Mouse (Mus musculus): Measurements from ENCODE around the gene Arhgef17.

DNA sequence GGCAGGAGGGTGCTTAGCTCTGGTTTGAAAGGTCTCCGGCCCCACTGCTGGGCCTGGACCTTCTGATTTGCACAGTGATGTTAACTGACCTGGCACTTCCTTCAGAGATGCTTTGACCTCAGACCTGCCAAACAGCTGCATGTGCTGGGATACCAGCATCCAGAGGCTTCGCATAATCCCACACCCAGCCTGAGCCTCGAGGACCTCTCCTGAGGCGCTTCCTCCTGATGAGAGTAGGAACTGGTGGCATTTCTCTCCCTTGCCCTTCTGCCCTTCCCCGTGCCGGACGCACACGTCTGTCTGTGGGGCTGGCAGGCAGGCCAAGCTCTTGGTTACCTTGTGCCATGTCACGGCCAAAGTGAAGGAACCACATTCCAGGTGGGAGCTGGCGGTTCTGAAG, 95.2 kb downstream of the Arhgef17 start:
- TF ChIP-seq CTCF (conservative IDR thresholded peaks at IDR 0.05; ENCODE audit: low read length) (no peak), NANOG (IDR thresholded peaks at IDR 0.05; ENCODE audit: borderline replicate concordance, low read length) (no peak)

All from E14TG2a.4 (cell line).